Mouse (Mus musculus): ENCODE measurements at regions not wholly inside any gene's neighbourhood (a gene's known extent, or its start where the extent isn't known, plus 50 kb on each side); places are given as distances from the start of the nearest gene placed in this dataset.

GRCm38 (mm10) chr10:9495143-9495651, 179.8 kb downstream of the Samd5 start:
- H3K4me1 ChIP-seq, result no peaks in the 10 kb centered on the region; the same call in 1 of the 2 replicates
- TF ChIP-seq FLI1 (IDR thresholded peaks at IDR 0.05; ENCODE audit: low read length) (no peak), GATA1 (IDR thresholded peaks at IDR 0.05; ENCODE audit: borderline replicate concordance, low read length) (no peak)
- H3K9me3 ChIP-seq, result no peaks in the 10 kb centered on the region
- no peaks in the 10 kb centered on the region for H3K27me3 ChIP-seq (replicated peaks)
- no peak overlapping the region for H3K4me3 ChIP-seq (replicated peaks)
- no peaks in the 10 kb centered on the region for H3K36me3 ChIP-seq (replicated peaks; ENCODE audit: low read length)

GRCm38 (mm10) chr10:9490416-9490815, 184.6 kb downstream of the Samd5 start:
- H3K27me3 ChIP-seq (replicated peaks), result no peaks in the 10 kb centered on the region
- TF ChIP-seq FLI1 (IDR thresholded peaks at IDR 0.05; ENCODE audit: low read length), result no peak
- no peak for TF ChIP-seq GATA1 (IDR thresholded peaks at IDR 0.05; ENCODE audit: borderline replicate concordance, low read length)
- no peak overlapping the region for H3K4me3 ChIP-seq (replicated peaks)
- no peaks in the 10 kb centered on the region for H3K36me3 ChIP-seq (replicated peaks; ENCODE audit: low read length)
- no peaks in the 10 kb centered on the region for H3K9me3 ChIP-seq
- no peaks in the 10 kb centered on the region; the same call in 1 of the 2 replicates for H3K4me1 ChIP-seq

GRCm38 (mm10) chr10:9462361-9462760, 212.6 kb downstream of the Samd5 start:
- H3K36me3 ChIP-seq (replicated peaks; ENCODE audit: low read length), result no peaks in the 10 kb centered on the region
- no peak overlapping the region for H3K4me3 ChIP-seq (replicated peaks)
- TF ChIP-seq FLI1 (IDR thresholded peaks at IDR 0.05; ENCODE audit: low read length), result no peak
- TF ChIP-seq GATA1 (IDR thresholded peaks at IDR 0.05; ENCODE audit: borderline replicate concordance, low read length), result no peak
- H3K4me1 ChIP-seq, result no peaks in the 10 kb centered on the region
- no peaks in the 10 kb centered on the region for H3K9me3 ChIP-seq
- H3K27me3 ChIP-seq (replicated peaks), result no peaks in the 10 kb centered on the region

GRCm38 (mm10) chr10:9459145-9459544, 215.9 kb downstream of the Samd5 start:
- Histone ChIP-seq H3K9me3 (no peaks in the 10 kb centered on the region), H3K27me3 (replicated peaks) (no peaks in the 10 kb centered on the region), H3K36me3 (replicated peaks; ENCODE audit: low read length) (no peaks in the 10 kb centered on the region), H3K4me3 (replicated peaks) (no peak overlapping the region), H3K4me1 (no peaks in the 10 kb centered on the region)
- TF ChIP-seq FLI1 (IDR thresholded peaks at IDR 0.05; ENCODE audit: low read length) (no peak), GATA1 (IDR thresholded peaks at IDR 0.05; ENCODE audit: borderline replicate concordance, low read length) (no peak)

GRCm38 (mm10) chr10:9458466-9458865, 216.5 kb downstream of the Samd5 start:
- Histone ChIP-seq H3K36me3 (replicated peaks; ENCODE audit: low read length) (no peaks in the 10 kb centered on the region), H3K9me3 (no peaks in the 10 kb centered on the region), H3K27me3 (replicated peaks) (no peaks in the 10 kb centered on the region), H3K4me3 (replicated peaks) (no peak overlapping the region), H3K4me1 (no peaks in the 10 kb centered on the region)
- no peak for TF ChIP-seq GATA1 (IDR thresholded peaks at IDR 0.05; ENCODE audit: borderline replicate concordance, low read length)
- no peak for TF ChIP-seq FLI1 (IDR thresholded peaks at IDR 0.05; ENCODE audit: low read length)

GRCm38 (mm10) chr10:9457222-9457621, 217.8 kb downstream of the Samd5 start:
- TF ChIP-seq FLI1 (IDR thresholded peaks at IDR 0.05; ENCODE audit: low read length) (no peak), GATA1 (IDR thresholded peaks at IDR 0.05; ENCODE audit: borderline replicate concordance, low read length) (no peak)
- no peaks in the 10 kb centered on the region for H3K4me1 ChIP-seq

GRCm38 (mm10) chr10:9439072-9439471, 235.9 kb downstream of the Samd5 start:
- no peak overlapping the region for H3K4me3 ChIP-seq (replicated peaks)
- no peaks in the 10 kb centered on the region for H3K4me1 ChIP-seq
- H3K36me3 ChIP-seq (replicated peaks; ENCODE audit: low read length), result no peaks in the 10 kb centered on the region
- H3K9me3 ChIP-seq, result no peaks in the 10 kb centered on the region
- no peaks in the 10 kb centered on the region for H3K27me3 ChIP-seq (replicated peaks)
- TF ChIP-seq FLI1 (IDR thresholded peaks at IDR 0.05; ENCODE audit: low read length) (no peak), GATA1 (IDR thresholded peaks at IDR 0.05; ENCODE audit: borderline replicate concordance, low read length) (no peak)

More at GRCm38 (mm10) chr10:9457222-9457621, 217.8 kb downstream of the Samd5 start:
- Histone ChIP-seq H3K36me3 (replicated peaks; ENCODE audit: low read length) (no peaks in the 10 kb centered on the region), H3K9me3 (no peaks in the 10 kb centered on the region), H3K4me3 (replicated peaks) (no peak overlapping the region), H3K27me3 (replicated peaks) (no peaks in the 10 kb centered on the region)

GRCm38 (mm10) chr10:9438366-9438765, 236.6 kb downstream of the Samd5 start:
- no peak for TF ChIP-seq FLI1 (IDR thresholded peaks at IDR 0.05; ENCODE audit: low read length)
- no peak for TF ChIP-seq GATA1 (IDR thresholded peaks at IDR 0.05; ENCODE audit: borderline replicate concordance, low read length)
- no peaks in the 10 kb centered on the region for H3K36me3 ChIP-seq (replicated peaks; ENCODE audit: low read length)
- H3K4me1 ChIP-seq, result no peaks in the 10 kb centered on the region
- H3K4me3 ChIP-seq (replicated peaks), result no peak overlapping the region
- H3K27me3 ChIP-seq (replicated peaks), result no peaks in the 10 kb centered on the region
- H3K9me3 ChIP-seq, result no peaks in the 10 kb centered on the region

- Histone ChIP-seq H3K9me3 (no peaks in the 10 kb centered on the region), H3K36me3 (replicated peaks; ENCODE audit: low read length) (no peaks in the 10 kb centered on the region), H3K27me3 (replicated peaks) (no peaks in the 10 kb centered on the region), H3K4me3 (replicated peaks) (no peak overlapping the region), H3K4me1 (no peaks in the 10 kb centered on the region)
- TF ChIP-seq GATA1 (IDR thresholded peaks at IDR 0.05; ENCODE audit: borderline replicate concordance, low read length) (no peak), FLI1 (IDR thresholded peaks at IDR 0.05; ENCODE audit: low read length) (no peak)
Observed at GRCm38 (mm10) chr10:9429085-9429484, 245.9 kb downstream of the Samd5 start.

GRCm38 (mm10) chr10:9420741-9421140, 254.3 kb downstream of the Samd5 start:
- TF ChIP-seq FLI1 (IDR thresholded peaks at IDR 0.05; ENCODE audit: low read length) (no peak), GATA1 (IDR thresholded peaks at IDR 0.05; ENCODE audit: borderline replicate concordance, low read length) (no peak)
- no peaks in the 10 kb centered on the region for H3K4me1 ChIP-seq
- no peaks in the 10 kb centered on the region for H3K27me3 ChIP-seq (replicated peaks)
- H3K9me3 ChIP-seq, result no peaks in the 10 kb centered on the region
- no peak overlapping the region for H3K4me3 ChIP-seq (replicated peaks)
- H3K36me3 ChIP-seq (replicated peaks; ENCODE audit: low read length), result no peaks in the 10 kb centered on the region

GRCm38 (mm10) chr10:9416685-9417084, 258.3 kb downstream of the Samd5 start:
- no peaks in the 10 kb centered on the region for H3K36me3 ChIP-seq (replicated peaks; ENCODE audit: low read length)
- no peaks in the 10 kb centered on the region for H3K4me1 ChIP-seq
- H3K27me3 ChIP-seq (replicated peaks), result no peaks in the 10 kb centered on the region
- no peaks in the 10 kb centered on the region for H3K9me3 ChIP-seq
- no peak for TF ChIP-seq FLI1 (IDR thresholded peaks at IDR 0.05; ENCODE audit: low read length)
- TF ChIP-seq GATA1 (IDR thresholded peaks at IDR 0.05; ENCODE audit: borderline replicate concordance, low read length), result no peak
- no peak overlapping the region for H3K4me3 ChIP-seq (replicated peaks)

All from megakaryocyte, embryonic 14.5 days (primary cell).